Mouse (Mus musculus) thymus, postnatal 14 days (tissue): Measurements from ENCODE around the gene Kif16b.

Experiments
- DNase-seq: peaks from one replicate; pipeline ENCODE4 v3.0.0; 2021

Gene Kif16b

GRCm38 (mm10) chr2:142900862-142901805 lies at the start of gene Kif16b:
Gene Kif16b, minus strand, starts transcription at chr2:142901531.
- peak; percentile 96 for DNase-seq

DNA sequence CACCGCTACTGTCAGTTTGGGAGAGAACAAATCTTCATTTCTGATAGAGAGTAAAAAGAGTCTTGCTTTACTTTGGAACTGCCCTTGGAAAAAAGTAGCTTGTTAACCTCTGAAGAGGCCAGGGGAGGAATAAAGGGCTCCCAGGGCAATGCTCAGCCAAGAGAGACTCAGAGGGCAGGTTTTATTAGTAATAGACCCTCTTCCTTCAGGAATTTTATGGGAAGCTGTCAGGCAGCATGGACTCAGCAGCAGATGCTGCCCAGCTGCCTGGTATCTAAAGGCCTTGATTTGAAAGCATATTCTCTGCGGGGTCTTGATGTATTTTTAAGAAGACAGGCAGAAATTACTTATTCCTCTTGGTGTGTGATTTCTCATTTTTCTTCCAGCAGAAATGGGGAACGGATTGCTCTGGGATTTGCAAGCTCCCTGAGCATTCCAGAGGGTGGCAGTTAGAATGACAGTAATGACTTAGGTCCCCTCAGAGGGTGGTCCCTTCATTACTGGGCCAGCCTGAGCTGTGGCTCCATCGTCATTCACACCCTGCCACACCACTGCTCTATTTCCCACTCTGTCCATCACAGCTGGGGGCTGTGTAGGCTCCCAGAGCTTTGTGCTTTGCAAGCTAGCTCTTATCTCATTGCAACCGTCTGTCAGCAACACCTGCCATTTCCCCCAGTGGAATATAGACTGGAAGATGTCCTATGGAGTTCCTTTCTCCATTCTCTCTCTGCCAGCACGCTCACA lies 39.7 kb upstream of the Kif16b start:
- no peak for DNase-seq

DNA sequence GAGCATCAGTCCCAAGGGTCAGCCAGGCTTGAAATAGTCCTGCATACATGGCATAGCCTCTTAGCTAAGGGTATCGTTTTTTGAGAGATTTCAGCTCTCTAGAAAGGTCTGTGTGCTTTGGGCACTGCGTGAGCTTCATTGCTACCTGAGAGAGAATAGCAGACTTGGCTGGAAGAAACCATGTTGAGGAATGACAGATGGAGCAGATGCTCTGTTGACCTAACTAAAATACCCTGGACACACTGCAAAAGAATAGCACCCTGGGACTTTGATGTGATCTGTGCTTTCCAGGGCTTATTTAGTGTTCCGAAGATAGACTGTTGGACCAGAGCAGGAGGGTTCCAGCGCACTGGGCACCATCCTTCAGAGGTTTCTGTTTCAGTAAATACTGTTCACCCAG lies 29.1 kb upstream of the Kif16b start:
- no peak for DNase-seq

GRCm38 (mm10) chr2:142929226-142930112 lies 28.1 kb upstream of the Kif16b start:
- DNase-seq, result no peak

GRCm38 (mm10) chr2:142910808-142911388 lies 9.6 kb upstream of the Kif16b start:
- DNase-seq, result no peak

GRCm38 (mm10) chr2:142909213-142909612 lies 7.9 kb upstream of the Kif16b start:
- DNase-seq, result no peak

DNA sequence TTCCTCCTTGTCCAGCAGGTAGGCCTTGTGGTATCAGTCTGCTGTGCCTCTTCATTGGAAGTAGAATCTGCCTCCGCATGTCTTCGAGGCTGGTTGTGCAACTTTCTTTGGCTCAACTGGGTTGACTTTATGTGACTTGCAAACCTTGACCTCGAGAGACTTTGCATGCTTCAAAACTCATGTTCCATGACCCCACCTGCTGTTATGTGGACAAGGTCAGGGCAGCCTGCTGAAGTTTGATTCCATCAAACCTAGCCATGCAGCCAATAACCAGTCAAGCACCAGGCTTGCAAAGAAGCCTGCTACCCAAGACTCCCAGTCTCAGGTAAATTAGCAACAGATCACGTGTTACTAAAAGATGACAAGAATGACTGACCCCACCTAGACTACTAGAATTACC lies 5.7 kb upstream of the Kif16b start:
- no peak for DNase-seq

DNA sequence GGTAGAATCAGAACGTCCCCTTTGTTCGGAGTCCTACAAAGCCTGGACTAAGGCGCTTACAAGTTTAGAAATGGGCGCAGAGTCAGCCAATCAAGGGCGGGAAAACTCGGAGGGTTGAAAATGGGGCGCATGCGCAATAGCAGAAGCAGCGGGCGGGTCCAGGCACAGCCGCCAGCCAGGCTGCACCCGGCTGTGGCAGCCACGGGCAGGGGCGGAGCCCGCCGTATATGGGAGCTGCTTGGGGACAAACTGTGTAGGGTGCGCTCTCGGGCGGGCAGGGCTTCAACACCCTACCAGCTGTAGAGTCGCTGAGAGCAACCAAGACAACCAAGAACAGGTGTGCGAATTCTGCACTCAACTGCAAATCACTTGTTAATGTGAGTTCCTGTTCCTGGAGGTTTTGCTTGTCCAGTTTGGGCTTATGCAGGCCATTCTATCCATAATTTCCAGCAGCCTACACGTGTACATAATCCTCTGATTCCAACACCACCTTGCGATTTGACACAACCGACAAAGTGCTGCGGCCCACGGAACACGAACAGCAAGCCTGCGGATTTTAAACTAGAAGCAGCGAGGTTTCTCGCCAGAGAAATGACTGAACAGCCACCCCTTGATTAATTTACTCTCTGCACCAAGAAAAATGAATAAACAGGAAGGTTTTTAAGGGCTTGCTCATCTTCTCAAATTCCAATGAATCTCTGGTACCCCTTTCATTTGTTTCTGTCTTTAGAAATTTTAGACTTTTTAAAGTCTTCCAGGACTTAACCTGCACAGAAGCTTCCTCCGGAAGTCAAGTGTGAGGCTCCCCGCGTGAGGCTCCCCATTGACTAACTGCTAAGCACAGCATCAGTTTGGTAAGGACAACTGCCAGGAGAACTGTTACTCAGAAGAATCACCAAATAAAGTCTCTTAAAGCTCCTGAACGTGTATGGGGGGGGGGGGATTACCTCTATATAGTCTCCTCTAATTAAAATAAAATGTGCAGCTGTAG lies 1.9 kb upstream of the Kif16b start:
- peak; percentile 97 for DNase-seq

- DNase-seq, result no peak
Observed at GRCm38 (mm10) chr2:142900120-142900861, 1.0 kb downstream of the Kif16b start.

- DNase-seq, result no peak
Observed at GRCm38 (mm10) chr2:142893780-142894179, 7.6 kb downstream of the Kif16b start.

GRCm38 (mm10) chr2:142891283-142891682 lies 10.0 kb downstream of the Kif16b start:
- DNase-seq, result no peak

DNA sequence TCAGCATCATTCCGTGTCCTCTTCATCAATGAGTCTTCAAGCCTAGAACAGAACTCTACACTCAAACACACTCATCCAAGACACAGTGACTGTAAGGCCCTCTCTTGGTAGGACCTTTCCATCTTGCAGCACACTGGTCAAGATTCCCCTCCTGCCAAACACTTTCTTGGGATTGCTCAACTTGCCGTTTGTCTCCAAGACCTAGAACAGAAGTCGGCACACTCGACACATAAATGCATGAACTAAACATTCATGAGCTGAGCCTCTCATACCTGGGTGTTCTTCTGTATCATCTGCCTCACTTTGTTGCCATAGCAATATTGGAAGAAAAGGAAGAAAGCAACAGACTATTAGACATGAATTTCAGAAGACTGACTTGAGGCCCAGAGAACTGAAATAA lies 16.9 kb downstream of the Kif16b start:
- DNase-seq, result no peak

- no peak for DNase-seq
Observed at GRCm38 (mm10) chr2:142883625-142883994, 17.7 kb downstream of the Kif16b start.

DNA sequence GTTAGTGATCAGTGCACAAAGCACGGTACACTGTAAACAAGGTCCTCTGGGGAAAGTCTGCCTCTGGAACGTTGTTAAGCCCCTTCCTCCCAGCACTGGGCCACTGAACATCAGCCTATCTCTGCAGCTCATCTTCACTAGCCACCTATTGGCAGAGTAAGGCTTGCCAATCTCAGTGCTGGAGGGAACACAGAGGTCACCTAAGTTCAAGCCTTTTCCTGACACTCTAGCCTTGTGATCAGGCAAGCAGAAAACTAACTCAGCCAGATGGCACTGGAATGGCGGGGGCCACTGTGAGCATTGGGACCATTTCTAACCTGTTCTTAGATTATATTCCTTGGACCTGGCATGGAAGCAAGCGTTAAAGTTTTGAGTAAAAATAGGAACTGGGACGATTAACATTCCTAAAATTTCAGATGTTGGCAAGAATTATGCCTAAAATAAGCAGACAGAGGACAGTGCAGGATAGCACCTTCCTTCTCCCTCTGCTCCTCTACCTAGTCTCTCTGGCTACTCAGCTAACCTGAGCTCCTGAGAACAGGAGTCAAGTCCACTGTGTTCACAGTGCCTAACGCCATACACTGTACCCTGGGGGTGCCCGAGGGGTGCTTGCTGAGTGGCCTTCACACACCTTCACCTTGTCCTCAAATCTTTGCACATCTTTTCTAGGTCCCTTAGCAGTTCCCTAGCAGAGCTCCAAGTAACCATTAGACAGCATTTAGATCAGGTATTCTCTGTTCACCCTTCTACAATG lies 18.3 kb downstream of the Kif16b start:
- DNase-seq, result no peak

GRCm38 (mm10) chr2:142882466-142882865 lies 18.9 kb downstream of the Kif16b start:
- DNase-seq, result no peak

GRCm38 (mm10) chr2:142881177-142881576 lies 20.2 kb downstream of the Kif16b start:
- DNase-seq, result no peak

- no peak for DNase-seq
Observed at GRCm38 (mm10) chr2:142879257-142879818, 22.0 kb downstream of the Kif16b start.

- no peak for DNase-seq
Observed at GRCm38 (mm10) chr2:142876636-142877035, 24.7 kb downstream of the Kif16b start.

DNA sequence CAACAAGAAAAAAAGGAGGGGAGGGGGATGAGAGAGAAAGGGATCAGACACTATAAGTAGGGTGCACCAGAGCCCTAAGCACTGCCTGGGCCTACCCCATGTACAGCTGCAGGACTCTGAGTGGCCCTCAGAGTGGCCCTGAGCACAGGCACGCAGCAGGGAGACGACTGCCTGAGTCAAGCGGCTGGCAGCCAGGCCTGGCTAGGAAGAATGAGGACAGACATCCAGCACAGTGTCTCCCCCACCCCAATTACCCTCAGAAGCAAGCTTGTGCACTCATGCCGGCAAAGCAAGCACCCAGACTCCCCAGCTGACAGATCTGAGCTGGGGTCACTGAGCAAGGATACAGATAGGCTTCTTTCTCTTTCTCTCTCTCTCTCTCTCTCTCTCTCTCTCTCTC lies 25.4 kb downstream of the Kif16b start:
- DNase-seq, result no peak
